Mouse (Mus musculus): ENCODE measurements at regions not wholly inside any gene's neighbourhood (a gene's known extent, or its start where the extent isn't known, plus 50 kb on each side); places are given as distances from the start of the nearest gene placed in this dataset.

- Histone ChIP-seq H3K36me3 (ENCODE audit: inconsistent target) (no peaks in the 10 kb centered on the region), H3K27ac (no peak overlapping the region), H3K4me3 (ENCODE audit: inconsistent target) (no peak overlapping the region), H3K79me2 (ENCODE audit: inconsistent target) (no peaks in the 10 kb centered on the region)
- WGBS (ENCODE audit: missing documents): 66% methylated on average over 4 of the region's 4 CpGs
Measured at GRCm38 (mm10) chr14:58656212-58656934, 486.3 kb downstream of the 1700129C05Rik start.

GRCm38 (mm10) chr14:58653026-58653425, 489.7 kb downstream of the 1700129C05Rik start:
- WGBS (ENCODE audit: missing documents): 86% methylated on average over 1 of the region's 1 CpGs
- no peak overlapping the region for H3K27ac ChIP-seq
- no peaks in the 10 kb centered on the region for H3K79me2 ChIP-seq (ENCODE audit: inconsistent target)
- H3K36me3 ChIP-seq (ENCODE audit: inconsistent target): no peaks in the 10 kb centered on the region
- no peak overlapping the region for H3K4me3 ChIP-seq (ENCODE audit: inconsistent target)

- Histone ChIP-seq H3K79me2 (ENCODE audit: inconsistent target) (no peaks in the 10 kb centered on the region), H3K27ac (no peak overlapping the region), H3K36me3 (ENCODE audit: inconsistent target) (no peaks in the 10 kb centered on the region), H3K4me3 (ENCODE audit: inconsistent target) (no peak overlapping the region)
- 87% methylated on average over 3 of the region's 3 CpGs for WGBS (ENCODE audit: missing documents)
Measured at GRCm38 (mm10) chr14:58652004-58652403, 490.7 kb downstream of the 1700129C05Rik start.

GRCm38 (mm10) chr14:58651210-58651609, 491.5 kb downstream of the 1700129C05Rik start:
- Histone ChIP-seq H3K36me3 (ENCODE audit: inconsistent target) (no peaks in the 10 kb centered on the region), H3K27ac (no peak overlapping the region), H3K79me2 (ENCODE audit: inconsistent target) (no peaks in the 10 kb centered on the region), H3K4me3 (ENCODE audit: inconsistent target) (no peak overlapping the region)
- 83% methylated on average over 6 of the region's 6 CpGs for WGBS (ENCODE audit: missing documents)

GRCm38 (mm10) chr14:58638337-58638696, 504.4 kb downstream of the 1700129C05Rik start:
- no peak overlapping the region for H3K27ac ChIP-seq
- H3K79me2 ChIP-seq (ENCODE audit: inconsistent target): no peaks in the 10 kb centered on the region
- H3K4me3 ChIP-seq (ENCODE audit: inconsistent target): no peak overlapping the region
- H3K36me3 ChIP-seq (ENCODE audit: inconsistent target): no peaks in the 10 kb centered on the region
- WGBS (ENCODE audit: missing documents): 90% methylated on average over 7 of the region's 7 CpGs

GRCm38 (mm10) chr14:58637405-58638336, 505.0 kb downstream of the 1700129C05Rik start:
- H3K36me3 ChIP-seq (ENCODE audit: inconsistent target): no peaks in the 10 kb centered on the region
- H3K4me3 ChIP-seq (ENCODE audit: inconsistent target): no peak overlapping the region
- 90% methylated on average over 13 of the region's 13 CpGs for WGBS (ENCODE audit: missing documents)
- no peaks in the 10 kb centered on the region for H3K79me2 ChIP-seq (ENCODE audit: inconsistent target)
- no peak overlapping the region for H3K27ac ChIP-seq

GRCm38 (mm10) chr14:58631221-58631620, 511.5 kb downstream of the 1700129C05Rik start:
- 70% methylated on average over 9 of the region's 9 CpGs for WGBS (ENCODE audit: missing documents)

GRCm38 (mm10) chr14:58628266-58628665, 514.4 kb downstream of the 1700129C05Rik start:
- Histone ChIP-seq H3K36me3 (ENCODE audit: inconsistent target) (no peaks in the 10 kb centered on the region), H3K79me2 (ENCODE audit: inconsistent target) (no peaks in the 10 kb centered on the region), H3K4me3 (ENCODE audit: inconsistent target) (no peak overlapping the region), H3K27ac (no peak overlapping the region)
- WGBS (ENCODE audit: missing documents): 77% methylated on average over 2 of the region's 2 CpGs

More at GRCm38 (mm10) chr14:58631221-58631620, 511.5 kb downstream of the 1700129C05Rik start:
- no peaks in the 10 kb centered on the region for H3K79me2 ChIP-seq (ENCODE audit: inconsistent target)
- no peaks in the 10 kb centered on the region for H3K36me3 ChIP-seq (ENCODE audit: inconsistent target)
- no peak overlapping the region for H3K4me3 ChIP-seq (ENCODE audit: inconsistent target)
- no peak overlapping the region for H3K27ac ChIP-seq

- 53% methylated on average over 5 of the region's 5 CpGs for WGBS (ENCODE audit: missing documents)
- Histone ChIP-seq H3K36me3 (ENCODE audit: inconsistent target) (no peaks in the 10 kb centered on the region), H3K79me2 (ENCODE audit: inconsistent target) (no peaks in the 10 kb centered on the region), H3K27ac (no peak overlapping the region), H3K4me3 (ENCODE audit: inconsistent target) (no peak overlapping the region)
Measured at GRCm38 (mm10) chr14:58626506-58627256, 516.0 kb downstream of the 1700129C05Rik start.

GRCm38 (mm10) chr14:58620186-58620585, 522.5 kb downstream of the 1700129C05Rik start:
- H3K27ac ChIP-seq: no peak overlapping the region
- WGBS (ENCODE audit: missing documents): 86% methylated on average over 2 of the region's 2 CpGs
- no peaks in the 10 kb centered on the region for H3K79me2 ChIP-seq (ENCODE audit: inconsistent target)
- no peak overlapping the region for H3K4me3 ChIP-seq (ENCODE audit: inconsistent target)
- no peaks in the 10 kb centered on the region for H3K36me3 ChIP-seq (ENCODE audit: inconsistent target)

- no peaks in the 10 kb centered on the region for H3K79me2 ChIP-seq (ENCODE audit: inconsistent target)
- no peaks in the 10 kb centered on the region for H3K36me3 ChIP-seq (ENCODE audit: inconsistent target)
- no peak overlapping the region for H3K4me3 ChIP-seq (ENCODE audit: inconsistent target)
- no peak overlapping the region for H3K27ac ChIP-seq
- 77% methylated on average over 10 of the region's 10 CpGs for WGBS (ENCODE audit: missing documents)
Measured at GRCm38 (mm10) chr14:58617656-58618055, 525.0 kb downstream of the 1700129C05Rik start.

GRCm38 (mm10) chr14:58608216-58608615, 534.5 kb downstream of the 1700129C05Rik start:
- 73% methylated on average over 4 of the region's 4 CpGs for WGBS (ENCODE audit: missing documents)
- Histone ChIP-seq H3K36me3 (ENCODE audit: inconsistent target) (no peaks in the 10 kb centered on the region), H3K4me3 (ENCODE audit: inconsistent target) (no peak overlapping the region), H3K27ac (no peak overlapping the region), H3K79me2 (ENCODE audit: inconsistent target) (no peaks in the 10 kb centered on the region)

GRCm38 (mm10) chr14:58607734-58608133, 535.0 kb downstream of the 1700129C05Rik start:
- 46% methylated on average over 2 of the region's 2 CpGs for WGBS (ENCODE audit: missing documents)
- no peaks in the 10 kb centered on the region for H3K36me3 ChIP-seq (ENCODE audit: inconsistent target)

GRCm38 (mm10) chr14:58605529-58605928, 535.2 kb downstream of the Fgf9 start:
- WGBS (ENCODE audit: missing documents): 69% methylated on average over 4 of the region's 4 CpGs
- Histone ChIP-seq H3K79me2 (ENCODE audit: inconsistent target) (no peaks in the 10 kb centered on the region), H3K27ac (no peak overlapping the region), H3K36me3 (ENCODE audit: inconsistent target) (no peaks in the 10 kb centered on the region), H3K4me3 (ENCODE audit: inconsistent target) (no peak overlapping the region)

More at GRCm38 (mm10) chr14:58607734-58608133, 535.0 kb downstream of the 1700129C05Rik start:
- Histone ChIP-seq H3K27ac (no peak overlapping the region), H3K79me2 (ENCODE audit: inconsistent target) (no peaks in the 10 kb centered on the region), H3K4me3 (ENCODE audit: inconsistent target) (no peak overlapping the region)

Data from macrophage (primary cell).